Mouse (Mus musculus) lung, postnatal 0 days (tissue): ENCODE measurements around the gene Cacna2d2. TPM values are rescaled to one million over a fixed set of nuclear protein-coding genes. Genes with fewer than 3 reads are reported as not detected.

Experiments
- ATAC-seq: fragments of 200-750 bp; cut with Nextera tagmentation; 2 replicates; pipeline ENCODE4 v1.8.0; 2017; ENCODE audit warnings: moderate library complexity
- DNase-seq: peaks from one replicate; pipeline ENCODE4 v3.0.0-alpha.2; 2016; ENCODE audit warnings: low spot score
- H3K27ac ChIP-seq: fragments of 300-500 bp; sonication (generic); 2 replicates; pipeline ENCODE4 v1.5.1; 2014; ENCODE audit warnings: antibody characterized with exemption, mild to moderate bottlenecking, low read length, mixed read lengths
- H3K27me3 ChIP-seq: fragments of 300-500 bp; sonication (generic); replicated peaks from 2 replicates; pipeline ENCODE4 v1.6.1; 2014; ENCODE audit warnings: low read length, mixed read lengths; ENCODE audit not compliant: insufficient read depth
- H3K36me3 ChIP-seq: fragments of 300-500 bp; sonication (generic); 2 replicates; pipeline ENCODE4 v1.6.1; 2014; ENCODE audit warnings: low read length, mixed read lengths; ENCODE audit not compliant: insufficient read depth
- H3K4me1 ChIP-seq: fragments of 300-500 bp; sonication (generic); 2 replicates; pipeline ENCODE4 v1.6.1; 2014; ENCODE audit warnings: antibody characterized with exemption, low read depth, low read length, mixed read lengths; ENCODE audit not compliant: insufficient read depth
- H3K4me2 ChIP-seq: fragments of 300-500 bp; sonication (generic); replicated peaks from 2 replicates; pipeline ENCODE4 v1.6.1; 2014; ENCODE audit warnings: low read depth, mild to moderate bottlenecking, low read length, moderate library complexity, mixed read lengths
- H3K4me3 ChIP-seq: fragments of 300-500 bp; sonication (generic); 2 replicates; pipeline ENCODE4 v1.5.1; 2014; ENCODE audit warnings: low read depth, low read length
- H3K9ac ChIP-seq: fragments of 300-500 bp; sonication (generic); replicated peaks from 2 replicates; pipeline ENCODE4 v1.6.1; 2014; ENCODE audit warnings: low read depth, mild to moderate bottlenecking
- H3K9me3 ChIP-seq: fragments of 300-500 bp; sonication (generic); 2 replicates; pipeline ENCODE4 v1.6.1; 2016; ENCODE audit warnings: low read length, mixed read lengths
- CTCF ChIP-seq: IDR thresholded peaks from 2 replicates; pipeline ENCODE4 v1.5.1; 2016; ENCODE audit warnings: antibody characterized with exemption, mild to moderate bottlenecking
- EP300 ChIP-seq: IDR thresholded peaks from 2 replicates; pipeline ENCODE4 v1.6.1; 2016; ENCODE audit warnings: antibody characterized with exemption, mild to moderate bottlenecking, control low read depth
- WGBS: fragments of 180-500 bp; shearing (Covaris S2); extraction: QIAGEN DNeasy Blood & Tissue Kit; methylation state at CpG from one replicate; pipeline ENCODE4 v1.1.7; 2014; 5-methylcytosine and 5-hydroxymethylcytosine counted together
- polyA plus RNA-seq: library from polyadenylated mRNA; unstranded; fragments of >200 nt; fragmentation: Nextera tagmentation; extraction: Ambion mirVana; gene quantifications from 2 replicates; pipeline ENCODE4 v1.2.1, GENCODE M21; 2015

Gene Cacna2d2
- polyA plus RNA-seq, 1 experiment from 2014 or later: 0.04 TPM

DNA sequence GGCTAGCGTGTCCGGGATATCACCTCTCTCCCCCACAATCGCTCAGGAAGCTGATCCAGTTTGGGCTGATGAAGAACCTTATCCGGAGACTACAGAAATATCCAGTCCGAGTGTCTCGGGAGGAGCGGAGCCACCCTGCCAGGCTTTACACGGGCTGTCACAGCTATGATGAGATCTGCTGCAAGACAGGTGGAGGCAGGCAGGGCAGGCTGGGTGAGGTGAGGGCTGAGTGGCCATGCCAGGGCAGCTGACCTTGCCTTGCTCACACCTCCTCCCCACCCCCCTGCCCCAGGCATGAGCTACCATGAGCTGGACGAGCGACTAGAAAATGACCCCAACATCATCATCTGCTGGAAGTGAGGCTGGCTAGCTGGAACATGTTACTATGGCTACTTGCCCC lies 145.8 kb downstream of the Cacna2d2 start:
- WGBS: 81% methylated on average over 10 of the region's 10 CpGs
- TF ChIP-seq CTCF (no peak), EP300 (no peak)
- Histone ChIP-seq H3K36me3 (0 out of 2 replicates have a peak, but pooled peaks cover 6% of the 10 kb centered on the region), H3K9ac (no peak overlapping the region), H3K4me1 (peaks cover 14% of the 10 kb centered on the region), H3K4me2 (no peak overlapping the region), H3K27me3 (no peaks in the 10 kb centered on the region), H3K27ac (no peak overlapping the region), H3K4me3 (no peak overlapping the region), H3K9me3 (no peaks in the 10 kb centered on the region)
- DNase-seq (no peak), ATAC-seq (no peak)

DNA sequence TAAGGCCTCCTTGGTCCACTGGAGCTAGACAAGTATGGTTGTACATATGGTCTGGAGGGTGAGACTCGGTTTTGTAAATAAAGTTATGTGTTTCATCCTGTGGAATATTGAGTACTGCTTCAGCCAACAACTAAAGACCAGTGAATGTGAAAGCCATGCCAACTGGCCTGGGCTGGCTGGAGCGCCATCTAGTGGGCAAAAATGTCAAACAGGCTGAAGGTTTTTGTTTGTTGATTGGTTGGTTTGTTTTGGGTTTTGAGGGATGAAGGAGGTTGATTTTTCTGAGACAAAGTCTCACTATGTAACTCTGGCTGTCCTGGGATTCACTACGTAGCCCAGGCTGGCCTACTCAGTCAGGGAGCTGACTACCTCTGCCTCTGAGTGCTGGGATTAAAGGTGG lies 146.2 kb downstream of the Cacna2d2 start:
- TF ChIP-seq EP300 (no peak), CTCF (peak; percentile 93)
- DNase-seq: peak; percentile 74
- Histone ChIP-seq H3K36me3 (0 out of 2 replicates have a peak, but pooled peaks cover 6% of the 10 kb centered on the region), H3K27me3 (no peaks in the 10 kb centered on the region), H3K4me1 (peaks cover 14% of the 10 kb centered on the region), H3K4me3 (no peak overlapping the region), H3K9ac (no peak overlapping the region), H3K27ac (no peak overlapping the region), H3K4me2 (no peak overlapping the region), H3K9me3 (no peaks in the 10 kb centered on the region)
- ATAC-seq: no peak
- WGBS: 14% methylated on average over 3 of the region's 3 CpGs

DNA sequence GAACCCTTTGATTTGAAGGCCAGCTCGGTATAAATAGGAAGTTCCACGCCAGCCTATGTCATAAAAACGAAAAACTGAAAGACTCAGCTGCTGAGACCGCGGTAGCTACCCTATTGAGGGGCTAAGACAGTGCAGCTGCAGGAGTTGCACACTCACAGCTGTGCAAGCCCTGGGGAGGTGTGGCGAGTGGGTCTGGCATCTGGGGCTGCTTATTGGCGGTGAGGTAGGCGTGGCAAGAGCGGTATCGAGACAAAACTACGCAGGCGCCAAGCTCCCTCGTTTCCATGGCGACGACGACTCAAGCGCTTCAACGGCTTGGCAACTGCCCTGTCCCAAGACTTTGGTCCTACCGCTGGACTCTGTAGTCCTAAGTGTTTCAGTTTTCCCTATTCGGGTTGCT lies 147.6 kb downstream of the Cacna2d2 start, which contains the start of gene Zmynd10:
Zmynd10 (plus strand) TSS at position 273 of the 400 bp plus-strand sequence.
- H3K9me3 ChIP-seq: no peaks in the 10 kb centered on the region
- peak; percentile 67 for ATAC-seq
- 3% methylated on average over 20 of the region's 20 CpGs for WGBS

DNA sequence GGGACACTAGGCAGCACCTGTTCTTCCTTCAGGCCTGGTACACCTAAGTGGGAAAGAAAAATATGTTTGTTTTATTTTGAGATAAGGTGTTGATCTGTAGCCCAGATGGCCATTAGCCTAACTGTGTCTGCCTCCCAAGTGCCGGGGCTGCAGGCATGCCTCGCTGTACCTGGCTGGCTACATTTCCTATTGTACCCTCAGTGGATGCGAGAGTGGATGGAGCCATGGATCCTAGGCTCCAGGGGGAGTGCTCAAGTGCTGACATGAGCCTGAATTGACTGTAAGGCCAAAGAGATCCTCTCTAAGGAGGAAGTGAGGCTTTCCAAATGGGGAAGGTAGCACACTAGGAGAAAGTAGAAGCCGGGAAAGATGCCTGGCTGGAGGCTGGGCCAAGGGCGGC lies 148.5 kb downstream of the Cacna2d2 start:
- Histone ChIP-seq H3K4me3 (no peak overlapping the region), H3K9me3 (no peaks in the 10 kb centered on the region), H3K4me1 (peaks cover 19% of the 10 kb centered on the region), H3K27me3 (no peaks in the 10 kb centered on the region), H3K4me2 (no peak overlapping the region), H3K27ac (no peak overlapping the region), H3K36me3 (0 out of 2 replicates have a peak, but pooled peaks cover 6% of the 10 kb centered on the region), H3K9ac (no peak overlapping the region)
- ATAC-seq (no peak), DNase-seq (no peak)
- TF ChIP-seq CTCF: no peak
- no peak for TF ChIP-seq EP300
- 71% methylated on average over 5 of the region's 5 CpGs for WGBS

More for the DNA sequence above, 147.6 kb downstream of the Cacna2d2 start, which contains the start of gene Zmynd10:
- Histone ChIP-seq H3K27me3 (no peaks in the 10 kb centered on the region), H3K27ac (no peak within 1 kb of the TSS), H3K4me1 (peaks cover 17% of the 10 kb centered on the region), H3K36me3 (0 out of 2 replicates have a peak, but pooled peaks cover 6% of the 10 kb centered on the region), H3K9ac (no peak within 1 kb of the TSS), H3K4me2 (peak within 1 kb of the TSS; percentile 46), H3K4me3 (no peak within 1 kb of the TSS)
- DNase-seq: peak; percentile 97
- TF ChIP-seq CTCF (no peak), EP300 (no peak)

DNA sequence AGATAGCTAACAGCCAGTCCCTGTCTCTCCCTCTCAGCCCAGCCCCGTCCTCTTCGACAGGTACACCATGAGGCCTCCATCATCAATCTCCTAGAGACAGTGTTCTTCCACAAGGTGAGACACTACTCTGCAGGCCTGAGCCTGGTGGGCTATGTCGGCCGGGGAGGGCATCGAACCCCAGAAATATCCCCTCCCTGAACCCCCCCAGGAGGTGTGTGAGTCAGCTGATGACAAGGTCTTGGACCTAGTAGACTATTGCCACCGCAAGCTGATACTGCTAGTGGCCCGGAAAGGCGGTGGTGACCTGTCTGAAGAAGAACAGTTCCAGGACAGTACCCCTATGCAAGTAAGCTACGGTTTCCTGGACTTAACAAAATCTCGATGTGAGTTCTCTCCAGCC lies 149.4 kb downstream of the Cacna2d2 start:
- H3K4me1 ChIP-seq: peaks cover 26% of the 10 kb centered on the region

DNA sequence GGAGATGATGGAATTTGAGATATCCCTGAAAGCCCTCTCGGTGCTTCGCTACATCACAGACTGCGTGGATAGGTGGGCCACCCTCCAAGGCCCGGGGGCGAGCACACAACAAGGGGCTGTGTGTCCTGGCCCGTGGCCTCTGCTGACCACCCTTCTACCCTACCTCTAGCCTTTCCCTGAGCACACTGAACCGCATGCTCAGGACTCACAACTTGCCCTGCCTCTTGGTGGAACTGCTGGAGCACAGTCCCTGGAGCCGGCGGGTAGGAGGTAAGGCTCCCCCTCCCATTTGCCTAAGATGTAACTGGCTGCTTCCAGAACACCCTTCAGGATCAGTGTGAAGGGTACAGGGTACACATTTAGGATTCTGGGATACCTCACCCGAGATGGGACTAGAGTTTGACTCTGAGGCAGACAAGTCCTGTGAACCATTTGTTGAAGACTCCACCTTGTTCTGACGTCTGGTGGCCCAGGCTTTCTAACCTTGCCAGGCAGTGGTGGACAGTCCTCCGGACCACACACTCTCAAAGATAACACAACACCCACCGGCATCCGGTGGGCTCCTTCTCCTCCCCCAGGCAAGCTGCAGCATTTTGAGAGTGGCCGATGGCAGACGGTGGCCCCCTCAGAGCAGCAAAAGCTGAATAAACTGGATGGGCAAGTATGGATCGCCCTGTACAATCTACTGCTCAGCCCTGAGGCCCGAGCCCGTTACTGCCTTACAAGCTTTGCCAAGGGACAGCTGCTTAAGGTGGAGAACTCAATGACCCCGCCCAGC lies 150.1 kb downstream of the Cacna2d2 start:
- no peaks in the 10 kb centered on the region for H3K9me3 ChIP-seq
- WGBS: 69% methylated on average over 20 of the region's 20 CpGs
- no peak overlapping the region for H3K27ac ChIP-seq
- H3K27me3 ChIP-seq: no peaks in the 10 kb centered on the region
- H3K36me3 ChIP-seq: 0 out of 2 replicates have a peak, but pooled peaks cover under 1% of the 10 kb centered on the region
- peaks cover 28% of the 10 kb centered on the region for H3K4me1 ChIP-seq
- H3K4me3 ChIP-seq: no peak overlapping the region
- no peak overlapping the region for H3K4me2 ChIP-seq
- H3K9ac ChIP-seq: no peak overlapping the region
- ATAC-seq (no peak), DNase-seq (no peak)
- TF ChIP-seq EP300: no peak

More for the DNA sequence above, 149.4 kb downstream of the Cacna2d2 start:
- H3K36me3 ChIP-seq: 0 out of 2 replicates have a peak, but pooled peaks cover 6% of the 10 kb centered on the region
- no peak overlapping the region for H3K4me3 ChIP-seq
- no peaks in the 10 kb centered on the region for H3K9me3 ChIP-seq
- H3K27me3 ChIP-seq: no peaks in the 10 kb centered on the region
- H3K4me2 ChIP-seq: no peak overlapping the region
- TF ChIP-seq EP300 (no peak), CTCF (no peak)
- ATAC-seq (no peak), DNase-seq (no peak)
- no peak overlapping the region for H3K27ac ChIP-seq
- H3K9ac ChIP-seq: no peak overlapping the region
- 92% methylated on average over 10 of the region's 10 CpGs for WGBS
